ENCODE assay signal across 8 mouse cellular contexts in the genomic region with DNA sequence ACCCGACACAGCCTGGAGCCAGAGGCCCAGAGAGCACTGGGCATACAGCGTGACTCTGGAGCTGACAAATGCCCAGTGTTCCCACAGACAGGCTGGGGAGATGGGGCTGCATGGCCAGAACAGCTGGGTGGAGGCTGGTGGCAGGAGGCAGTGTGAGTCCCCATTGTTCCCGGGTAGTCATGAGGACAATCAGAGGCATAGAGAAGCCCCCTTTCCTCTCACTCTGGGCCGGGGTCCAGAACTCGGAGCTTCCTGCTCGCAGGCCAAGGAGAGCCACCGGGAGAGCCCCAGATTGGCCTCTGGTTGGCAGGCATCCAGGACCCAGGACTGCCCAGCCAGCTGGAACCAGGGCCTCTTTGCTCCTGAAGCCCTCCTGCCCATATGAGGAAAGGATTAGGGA.
A peak's percentile ranks its signal among the peaks of the same experiment; 100 is the strongest.
DNase-seq lines count a peak whose midpoint lies in the region; ATAC-seq and TF ChIP-seq lines count a peak whose summit lies in the region.

No protein-coding gene starts in this region.

- H3K9ac ChIP-seq in lung, embryonic 15.5 days, result no peak overlapping the region
- H3K9ac ChIP-seq in hindbrain, embryonic 12.5 days, result no peak overlapping the region

- H3K9me3 ChIP-seq in lung, embryonic 15.5 days, result no peaks in the 10 kb centered on the region
- H3K9me3 ChIP-seq in hindbrain, embryonic 12.5 days (replicated peaks), result no peaks in the 10 kb centered on the region

- WGBS in lung, embryonic 15.5 days, result 24% methylated on average over 7 of the region's 7 CpGs
- WGBS in hindbrain, embryonic 12.5 days, result 45% methylated on average over 7 of the region's 7 CpGs

- TF ChIP-seq CTCF in cortical plate, adult 2 months (IDR thresholded peaks at IDR 0.05; ENCODE audit: extremely low read depth, insufficient read depth, low read length), result no peak

- TF ChIP-seq POLR2A in cortical plate, adult 2 months (IDR thresholded peaks at IDR 0.05; ENCODE audit: extremely low read depth, insufficient read depth, low read length), result no peak

- no peaks in the 10 kb centered on the region for H3K27me3 ChIP-seq in lung, embryonic 15.5 days
- H3K27me3 ChIP-seq in hindbrain, embryonic 12.5 days, result no peaks in the 10 kb centered on the region

- H3K4me2 ChIP-seq in lung, embryonic 15.5 days, result no peak overlapping the region
- H3K4me2 ChIP-seq in hindbrain, embryonic 12.5 days (replicated peaks), result no peak overlapping the region

- no peak for DNase-seq in lung, postnatal 25 days (ENCODE audit: low spot score)
- DNase-seq in layer of hippocampus, adult 9-10 months (ENCODE audit: low spot score), result peak; percentile 62
- peak; percentile 36 for DNase-seq in retina, embryonic 14.5 days (ENCODE audit: low spot score)

- ATAC-seq in lung, embryonic 15.5 days (ENCODE audit: borderline replicate concordance, extremely low read depth, low FRiP score, low TSS enrichment), result 0 out of 2 replicates have a peak, but pooled peaks have one; percentile 40
- peak; percentile 75 for ATAC-seq in hindbrain, embryonic 12.5 days (ENCODE audit: low FRiP score)
- ATAC-seq in inflammation-experienced regulatory T-cells, adult 6 months, result no peak
- ATAC-seq in granulocyte monocyte progenitor cell, adult 5-6 weeks (replicated peaks; ENCODE audit: poor library complexity, severe bottlenecking), result no peak

- H3K36me3 ChIP-seq in lung, embryonic 15.5 days, result no peaks in the 10 kb centered on the region
- no peaks in the 10 kb centered on the region for H3K36me3 ChIP-seq in hindbrain, embryonic 12.5 days

- no peak overlapping the region for H3K4me3 ChIP-seq in lung, embryonic 15.5 days
- H3K4me3 ChIP-seq in cortical plate, adult 2 months (ENCODE audit: insufficient read depth, low read length), result no peak overlapping the region
- H3K4me3 ChIP-seq in hindbrain, embryonic 12.5 days, result no peak overlapping the region

- peaks cover 12% of the 10 kb centered on the region for H3K4me1 ChIP-seq in lung, embryonic 15.5 days
- H3K4me1 ChIP-seq in cortical plate, adult 2 months (ENCODE audit: control insufficient read depth, insufficient read depth, low read length), result peaks cover 6% of the 10 kb centered on the region
- H3K4me1 ChIP-seq in hindbrain, embryonic 12.5 days, result peaks cover 13% of the 10 kb centered on the region

- no peak overlapping the region for H3K27ac ChIP-seq in lung, embryonic 15.5 days
- H3K27ac ChIP-seq in cortical plate, adult 2 months (ENCODE audit: insufficient read depth, low read length), result 0 out of 2 replicates have a peak overlapping the region, but pooled peaks have one; percentile 21
- H3K27ac ChIP-seq in hindbrain, embryonic 12.5 days, result peak overlapping the region; percentile 35; the same call in 1 of the 2 replicates

Comparison
In these comparisons a context has a peak if more than half of its experiments do, and no peak if none do; other contexts are left out.
1. ATAC-seq: peak in lung, embryonic 15.5 days (single experiment) and hindbrain, embryonic 12.5 days (single experiment); none in inflammation-experienced regulatory T-cells, adult 6 months (single experiment) and granulocyte monocyte progenitor cell, adult 5-6 weeks (single experiment).